Mouse (Mus musculus) bone marrow macrophage, adult 2 months (primary cell): ENCODE measurements around the gene Tlk2.

ENCODE experiments used
- CTCF ChIP-seq: IDR thresholded peaks from 2 replicates; pipeline ENCODE4 v1.5.1; 2012; ENCODE audit warnings: low read depth, mild to moderate bottlenecking, low read length, moderate library complexity
- POLR2A ChIP-seq: IDR thresholded peaks from 2 replicates; pipeline ENCODE4 v1.6.1; 2012; ENCODE audit warnings: mild to moderate bottlenecking, low read depth, low read length, borderline replicate concordance

DNA sequence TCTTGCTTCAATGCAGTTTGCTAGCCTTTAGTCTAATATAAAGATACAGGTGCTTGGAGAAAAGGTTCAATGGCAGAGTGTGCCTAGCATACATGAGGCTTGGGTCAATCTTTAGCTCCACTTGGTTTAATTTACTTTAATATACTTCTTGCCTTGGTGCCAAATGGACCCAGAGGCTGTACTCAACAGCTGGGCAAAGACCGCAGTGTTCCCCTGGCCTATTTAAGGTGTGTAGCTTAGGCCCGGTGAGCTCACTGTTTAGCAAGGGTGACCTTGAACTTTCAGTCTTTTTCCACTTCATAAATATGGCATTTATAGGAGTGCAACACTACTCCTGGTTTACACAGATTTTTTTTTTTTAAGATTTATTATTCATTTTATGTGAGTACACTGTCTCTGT is 55.9 kb downstream of the Tlk2 start:
- TF ChIP-seq CTCF (no peak), POLR2A (no peak)
